Mouse (Mus musculus): Measurements from ENCODE around the gene Themis.

DNA sequence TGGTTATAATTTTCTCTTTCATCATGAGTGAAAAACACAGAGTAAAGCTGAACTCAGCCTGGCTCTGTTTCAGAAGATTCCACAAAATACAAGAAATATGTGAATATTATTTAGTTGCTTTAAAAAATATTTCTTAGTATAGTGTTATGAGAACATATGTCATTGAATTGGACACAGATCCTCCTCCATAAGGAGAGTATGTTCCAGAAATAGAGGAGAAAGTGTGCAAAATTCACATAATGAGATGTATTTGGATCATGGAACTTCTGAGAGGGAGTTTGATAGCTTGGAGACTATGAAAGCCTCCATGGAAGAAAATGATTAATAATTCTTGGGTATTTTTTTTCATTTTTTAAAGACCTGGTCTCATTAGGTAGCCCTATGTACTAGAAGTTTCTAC lies 13.4 kb upstream of the Themis start:
- TF ChIP-seq POLR2A (IDR thresholded peaks at IDR 0.05; ENCODE audit: control insufficient read depth, low read depth, low read length) = no peak
- TF ChIP-seq CTCF (IDR thresholded peaks at IDR 0.05; ENCODE audit: control insufficient read depth, insufficient read depth, insufficient replicate concordance, low read depth, low read length) = no peak
